Mouse (Mus musculus): ENCODE measurements around the gene Olfr584. TPM values are rescaled to one million over a fixed set of nuclear protein-coding genes. Genes with fewer than 3 reads are reported as not detected.

Olfr584 gene
- not detected in 2 replicates for polyA plus RNA-seq (2015; fragmentation: Nextera tagmentation; extraction: Ambion mirVana)

GRCm38 (mm10) chr7:103081585-103081984, at the start of gene Olfr584:
Gene Olfr584 (plus strand): TSS chr7:103081885.
- no peak within 1 kb of the TSS for H3K4me3 ChIP-seq (ENCODE audit: low read depth, low read length)
- no peak within 1 kb of the TSS for H3K4me2 ChIP-seq (replicated peaks; ENCODE audit: low read depth)
- no peak within 1 kb of the TSS for H3K27ac ChIP-seq (ENCODE audit: low read depth, low read length)
- WGBS = 79% methylated on average over 1 of the region's 1 CpGs
- H3K4me1 ChIP-seq (replicated peaks; ENCODE audit: control insufficient read depth, insufficient read depth, low read length) = no peaks in the 10 kb centered on the region
- H3K9ac ChIP-seq (ENCODE audit: low read depth, low read length) = no peak within 1 kb of the TSS
- no peaks in the 10 kb centered on the region for H3K9me3 ChIP-seq (ENCODE audit: control insufficient read depth)
- no peak for TF ChIP-seq CTCF (IDR thresholded peaks at IDR 0.05; ENCODE audit: low read depth)
- no peaks in the 10 kb centered on the region for H3K36me3 ChIP-seq (ENCODE audit: control insufficient read depth, insufficient read depth)
- no peak for ATAC-seq
- H3K27me3 ChIP-seq (replicated peaks; ENCODE audit: control insufficient read depth, insufficient read depth, low read length) = no peaks in the 10 kb centered on the region

GRCm38 (mm10) chr7:103037724-103038123, 44.0 kb upstream of the Olfr584 start, which contains the start of gene Olfr582:
Gene Olfr582 (plus strand): TSS chr7:103038024.
- Histone ChIP-seq H3K4me3 (ENCODE audit: low read depth, low read length) (no peak within 1 kb of the TSS), H3K4me1 (replicated peaks; ENCODE audit: control insufficient read depth, insufficient read depth, low read length) (no peaks in the 10 kb centered on the region), H3K27ac (ENCODE audit: low read depth, low read length) (no peak within 1 kb of the TSS), H3K27me3 (replicated peaks; ENCODE audit: control insufficient read depth, insufficient read depth, low read length) (no peaks in the 10 kb centered on the region), H3K4me2 (replicated peaks; ENCODE audit: low read depth) (no peak within 1 kb of the TSS), H3K9ac (ENCODE audit: low read depth, low read length) (no peak within 1 kb of the TSS), H3K36me3 (ENCODE audit: control insufficient read depth, insufficient read depth) (no peaks in the 10 kb centered on the region), H3K9me3 (ENCODE audit: control insufficient read depth) (no peaks in the 10 kb centered on the region)
- no peak for TF ChIP-seq CTCF (IDR thresholded peaks at IDR 0.05; ENCODE audit: low read depth)
- no peak for ATAC-seq

- no peak within 1 kb of the TSS for H3K27ac ChIP-seq (ENCODE audit: low read depth, low read length)
- no peak for TF ChIP-seq CTCF (IDR thresholded peaks at IDR 0.05; ENCODE audit: low read depth)
- no peak within 1 kb of the TSS for H3K4me3 ChIP-seq (ENCODE audit: low read depth, low read length)
- H3K36me3 ChIP-seq (ENCODE audit: control insufficient read depth, insufficient read depth) = no peaks in the 10 kb centered on the region
- H3K9ac ChIP-seq (ENCODE audit: low read depth, low read length) = no peak within 1 kb of the TSS
- H3K9me3 ChIP-seq (ENCODE audit: control insufficient read depth) = no peaks in the 10 kb centered on the region
- H3K27me3 ChIP-seq (replicated peaks; ENCODE audit: control insufficient read depth, insufficient read depth, low read length) = no peaks in the 10 kb centered on the region
- 85% methylated on average over 1 of the region's 1 CpGs for WGBS
- no peak within 1 kb of the TSS for H3K4me2 ChIP-seq (replicated peaks; ENCODE audit: low read depth)
- no peaks in the 10 kb centered on the region for H3K4me1 ChIP-seq (replicated peaks; ENCODE audit: control insufficient read depth, insufficient read depth, low read length)
- ATAC-seq = no peak
Measured at GRCm38 (mm10) chr7:103051000-103051399, 30.7 kb upstream of the Olfr584 start, which contains the start of gene Olfr583. Gene Olfr583 (plus strand): TSS chr7:103051300.

- ATAC-seq = no peak
- Histone ChIP-seq H3K4me2 (replicated peaks; ENCODE audit: low read depth) (no peak within 1 kb of the TSS), H3K4me1 (replicated peaks; ENCODE audit: control insufficient read depth, insufficient read depth, low read length) (no peaks in the 10 kb centered on the region), H3K4me3 (ENCODE audit: low read depth, low read length) (no peak within 1 kb of the TSS), H3K36me3 (ENCODE audit: control insufficient read depth, insufficient read depth) (no peaks in the 10 kb centered on the region), H3K9me3 (ENCODE audit: control insufficient read depth) (no peaks in the 10 kb centered on the region), H3K27ac (ENCODE audit: low read depth, low read length) (no peak within 1 kb of the TSS), H3K9ac (ENCODE audit: low read depth, low read length) (no peak within 1 kb of the TSS), H3K27me3 (replicated peaks; ENCODE audit: control insufficient read depth, insufficient read depth, low read length) (no peaks in the 10 kb centered on the region)
- 72% methylated on average over 1 of the region's 1 CpGs for WGBS
- no peak for TF ChIP-seq CTCF (IDR thresholded peaks at IDR 0.05; ENCODE audit: low read depth)
Measured at GRCm38 (mm10) chr7:103097420-103097819, 15.7 kb downstream of the Olfr584 start, which contains the start of gene Olfr585. Gene Olfr585 (plus strand): TSS chr7:103097720.

- Histone ChIP-seq H3K9ac (ENCODE audit: low read depth, low read length) (no peak overlapping the region), H3K27ac (ENCODE audit: low read depth, low read length) (no peak overlapping the region)
- TF ChIP-seq CTCF (IDR thresholded peaks at IDR 0.05; ENCODE audit: low read depth) = peak; percentile 51
Measured at GRCm38 (mm10) chr7:103119406-103119805, 37.7 kb downstream of the Olfr584 start.

GRCm38 (mm10) chr7:103125538-103125937, 43.9 kb downstream of the Olfr584 start, which contains the start of gene Olfr586:
Gene Olfr586 (minus strand): TSS chr7:103125638.
- H3K27ac ChIP-seq (ENCODE audit: low read depth, low read length) = no peak within 1 kb of the TSS
- H3K36me3 ChIP-seq (ENCODE audit: control insufficient read depth, insufficient read depth) = no peaks in the 10 kb centered on the region
- no peak within 1 kb of the TSS for H3K9ac ChIP-seq (ENCODE audit: low read depth, low read length)
- WGBS = 93% methylated on average over 3 of the region's 3 CpGs
- H3K4me2 ChIP-seq (replicated peaks; ENCODE audit: low read depth) = no peak within 1 kb of the TSS
- no peak within 1 kb of the TSS for H3K4me3 ChIP-seq (ENCODE audit: low read depth, low read length)
- no peaks in the 10 kb centered on the region for H3K27me3 ChIP-seq (replicated peaks; ENCODE audit: control insufficient read depth, insufficient read depth, low read length)
- no peaks in the 10 kb centered on the region for H3K9me3 ChIP-seq (ENCODE audit: control insufficient read depth)
- TF ChIP-seq CTCF (IDR thresholded peaks at IDR 0.05; ENCODE audit: low read depth) = no peak
- no peaks in the 10 kb centered on the region for H3K4me1 ChIP-seq (replicated peaks; ENCODE audit: control insufficient read depth, insufficient read depth, low read length)
- ATAC-seq = no peak

More at GRCm38 (mm10) chr7:103119406-103119805, 37.7 kb downstream of the Olfr584 start:
- no peak overlapping the region for H3K4me2 ChIP-seq (replicated peaks; ENCODE audit: low read depth)
- no peaks in the 10 kb centered on the region for H3K4me1 ChIP-seq (replicated peaks; ENCODE audit: control insufficient read depth, insufficient read depth, low read length)
- no peaks in the 10 kb centered on the region for H3K36me3 ChIP-seq (ENCODE audit: control insufficient read depth, insufficient read depth)
- no peak for ATAC-seq
- 41% methylated on average over 3 of the region's 3 CpGs for WGBS
- H3K9me3 ChIP-seq (ENCODE audit: control insufficient read depth) = no peaks in the 10 kb centered on the region
- no peak overlapping the region for H3K4me3 ChIP-seq (ENCODE audit: low read depth, low read length)
- no peaks in the 10 kb centered on the region for H3K27me3 ChIP-seq (replicated peaks; ENCODE audit: control insufficient read depth, insufficient read depth, low read length)

Other genes with a start within 250 kb of the Olfr584 start
- gene Olfr566, start 223.1 kb upstream of the Olfr584 start, polyA plus RNA-seq (2015; fragmentation: Nextera tagmentation; extraction: Ambion mirVana) = not detected in 2 replicates
- gene Olfr568, start 204.8 kb upstream of the Olfr584 start, polyA plus RNA-seq (2015; fragmentation: Nextera tagmentation; extraction: Ambion mirVana) = not detected in 2 replicates
- gene Olfr569, start 191.0 kb upstream of the Olfr584 start, polyA plus RNA-seq (2015; fragmentation: Nextera tagmentation; extraction: Ambion mirVana) = not detected in 2 replicates
- gene Olfr570, start 187.3 kb upstream of the Olfr584 start, polyA plus RNA-seq (2015; fragmentation: Nextera tagmentation; extraction: Ambion mirVana) = not detected in 2 replicates
- not detected in 2 replicates for gene Olfr571, start 164.3 kb upstream of the Olfr584 start, polyA plus RNA-seq (2015; fragmentation: Nextera tagmentation; extraction: Ambion mirVana)
- gene Olfr572, start 157.5 kb upstream of the Olfr584 start, polyA plus RNA-seq (2015; fragmentation: Nextera tagmentation; extraction: Ambion mirVana) = not detected in 2 replicates
- gene Olfr573-ps1, start 139.3 kb upstream of the Olfr584 start, polyA plus RNA-seq (2015; fragmentation: Nextera tagmentation; extraction: Ambion mirVana) = not detected in 2 replicates
- gene Olfr574, start 133.4 kb upstream of the Olfr584 start, polyA plus RNA-seq (2015; fragmentation: Nextera tagmentation; extraction: Ambion mirVana) = not detected in 2 replicates
- gene Olfr575, start 123.1 kb upstream of the Olfr584 start, polyA plus RNA-seq (2015; fragmentation: Nextera tagmentation; extraction: Ambion mirVana) = not detected in 2 replicates
- not detected in 2 replicates for gene Olfr576, start 119.2 kb upstream of the Olfr584 start, polyA plus RNA-seq (2015; fragmentation: Nextera tagmentation; extraction: Ambion mirVana)
- not detected in 2 replicates for gene Olfr577, start 105.9 kb upstream of the Olfr584 start, polyA plus RNA-seq (2015; fragmentation: Nextera tagmentation; extraction: Ambion mirVana)
- gene Olfr578, start 92.6 kb upstream of the Olfr584 start, polyA plus RNA-seq (2015; fragmentation: Nextera tagmentation; extraction: Ambion mirVana) = not detected in 2 replicates
- gene Olfr582, start 43.9 kb upstream of the Olfr584 start, polyA plus RNA-seq (2015; fragmentation: Nextera tagmentation; extraction: Ambion mirVana) = not detected in 2 replicates
- gene Olfr583, start 30.6 kb upstream of the Olfr584 start, polyA plus RNA-seq (2015; fragmentation: Nextera tagmentation; extraction: Ambion mirVana) = not detected in 2 replicates
- not detected in 2 replicates for gene Olfr585, start 15.8 kb downstream of the Olfr584 start, polyA plus RNA-seq (2015; fragmentation: Nextera tagmentation; extraction: Ambion mirVana)
- not detected in 2 replicates for gene Olfr586, start 43.8 kb downstream of the Olfr584 start, polyA plus RNA-seq (2015; fragmentation: Nextera tagmentation; extraction: Ambion mirVana)
- gene Olfr588-ps1, start 59.0 kb downstream of the Olfr584 start, polyA plus RNA-seq (2015; fragmentation: Nextera tagmentation; extraction: Ambion mirVana) = not detected in 2 replicates
- not detected in 2 replicates for gene Olfr589, start 74.5 kb downstream of the Olfr584 start, polyA plus RNA-seq (2015; fragmentation: Nextera tagmentation; extraction: Ambion mirVana)
- not detected in 2 replicates for gene Olfr591, start 96.5 kb downstream of the Olfr584 start, polyA plus RNA-seq (2015; fragmentation: Nextera tagmentation; extraction: Ambion mirVana)
- gene Olfr592, start 102.9 kb downstream of the Olfr584 start, polyA plus RNA-seq (2015; fragmentation: Nextera tagmentation; extraction: Ambion mirVana) = not detected in 2 replicates
- gene Olfr593, start 130.0 kb downstream of the Olfr584 start, polyA plus RNA-seq (2015; fragmentation: Nextera tagmentation; extraction: Ambion mirVana) = not detected in 2 replicates
- not detected in 2 replicates for gene Olfr594, start 135.1 kb downstream of the Olfr584 start, polyA plus RNA-seq (2015; fragmentation: Nextera tagmentation; extraction: Ambion mirVana)
- not detected in 2 replicates for gene Usp17ld, start 170.6 kb downstream of the Olfr584 start, polyA plus RNA-seq (2015; fragmentation: Nextera tagmentation; extraction: Ambion mirVana)
- not detected in 2 replicates for gene Olfr596, start 223.8 kb downstream of the Olfr584 start, polyA plus RNA-seq (2015; fragmentation: Nextera tagmentation; extraction: Ambion mirVana)
- gene Olfr597, start 234.4 kb downstream of the Olfr584 start, polyA plus RNA-seq (2015; fragmentation: Nextera tagmentation; extraction: Ambion mirVana) = not detected in 2 replicates
- gene Olfr598, start 241.7 kb downstream of the Olfr584 start, polyA plus RNA-seq (2015; fragmentation: Nextera tagmentation; extraction: Ambion mirVana) = not detected in 2 replicates

Measured in intestine, postnatal 0 days (tissue).